Mouse (Mus musculus) heart, postnatal 0 days (tissue): ENCODE results near the gene Tfap4.

ENCODE experiments used
- CTCF ChIP-seq: IDR thresholded peaks from 2 replicates; pipeline ENCODE4 v1.5.1; 2016; ENCODE audit warnings: antibody characterized with exemption, control low read depth, low read depth
- EP300 ChIP-seq: IDR thresholded peaks from 2 replicates; pipeline ENCODE4 v1.6.1; 2016; ENCODE audit warnings: antibody characterized with exemption, low read depth

GRCm38 (mm10) chr16:4522879-4523278, 36.8 kb downstream of the Tfap4 start:
- TF ChIP-seq CTCF = 0 out of 2 replicates have a peak, but pooled peaks have one; percentile 1
- TF ChIP-seq EP300 = no peak
